Mouse (Mus musculus) neural tube, embryonic 12.5 days (tissue): ENCODE measurements around the gene Pik3r2. TPM values are rescaled to one million over a fixed set of nuclear protein-coding genes. Genes with fewer than 3 reads are reported as not detected.

ENCODE experiments used
- ATAC-seq: fragments of 200-750 bp; cut with Nextera tagmentation; 2 replicates; pipeline ENCODE4 v1.8.0; 2017; ENCODE audit warnings: low read depth, mild to moderate bottlenecking, moderate TSS enrichment, moderate library complexity; ENCODE audit not compliant: low FRiP score
- H3K27ac ChIP-seq: fragments of 300-500 bp; sonication (generic); 2 replicates; pipeline ENCODE4 v1.5.1; 2016
- H3K27me3 ChIP-seq: fragments of 300-500 bp; sonication (generic); replicated peaks from 2 replicates; pipeline ENCODE4 v1.6.1; 2016; ENCODE audit warnings: mild to moderate bottlenecking
- H3K36me3 ChIP-seq: fragments of 300-500 bp; sonication (generic); 2 replicates; pipeline ENCODE4 v1.6.1; 2016; ENCODE audit warnings: mild to moderate bottlenecking
- H3K4me1 ChIP-seq: fragments of 300-500 bp; sonication (generic); 2 replicates; pipeline ENCODE4 v1.6.1; 2016
- H3K4me2 ChIP-seq: fragments of 300-500 bp; sonication (generic); replicated peaks from 2 replicates; pipeline ENCODE4 v1.6.1; 2016; ENCODE audit warnings: mild to moderate bottlenecking
- H3K4me3 ChIP-seq: fragments of 300-500 bp; sonication (generic); 2 replicates; pipeline ENCODE4 v1.5.1; 2016
- H3K9ac ChIP-seq: fragments of 300-500 bp; sonication (generic); 2 replicates; pipeline ENCODE4 v1.6.1; 2016; ENCODE audit warnings: mild to moderate bottlenecking
- H3K9me3 ChIP-seq: fragments of 300-500 bp; sonication (generic); 2 replicates; pipeline ENCODE4 v1.6.1; 2016; ENCODE audit warnings: mild to moderate bottlenecking
- WGBS: fragments of 180-500 bp; shearing (Covaris S2); methylation state at CpG from one replicate; pipeline ENCODE4 v1.1.7; 2016; 5-methylcytosine and 5-hydroxymethylcytosine counted together
- polyA plus RNA-seq: library from polyadenylated mRNA; unstranded; fragments of >200 nt; fragmentation: Nextera tagmentation; extraction: Ambion mirVana; gene quantifications from 2 replicates; pipeline ENCODE4 v1.2.1, GENCODE M21; 2016

The Pik3r2 gene
- polyA plus RNA-seq, 1 experiment from 2014 or later: 84.0 TPM

- 38% methylated on average over 11 of the region's 11 CpGs for WGBS
- Histone ChIP-seq H3K9me3 (no peaks in the 10 kb centered on the region), H3K27ac (no peak overlapping the region), H3K4me3 (no peak overlapping the region), H3K9ac (no peak overlapping the region), H3K4me1 (peaks cover 20% of the 10 kb centered on the region), H3K4me2 (no peak overlapping the region; the same call in 1 of the 2 replicates), H3K27me3 (peaks cover 20% of the 10 kb centered on the region), H3K36me3 (peaks cover 12% of the 10 kb centered on the region)
- ATAC-seq: no peak
Measured at GRCm38 (mm10) chr8:70752000-70752764, 24.3 kb downstream of the Pik3r2 start.

GRCm38 (mm10) chr8:70750128-70750680 is 26.3 kb downstream of the Pik3r2 start:
- H3K9me3 ChIP-seq: no peaks in the 10 kb centered on the region
- no peak for ATAC-seq
- no peak overlapping the region for H3K4me2 ChIP-seq
- H3K4me3 ChIP-seq: no peak overlapping the region
- 88% methylated on average over 13 of the region's 13 CpGs for WGBS
- no peak overlapping the region for H3K9ac ChIP-seq
- no peak overlapping the region for H3K27ac ChIP-seq
- H3K36me3 ChIP-seq: no peaks in the 10 kb centered on the region
- peaks cover 9% of the 10 kb centered on the region for H3K4me1 ChIP-seq
- peaks cover 39% of the 10 kb centered on the region for H3K27me3 ChIP-seq

GRCm38 (mm10) chr8:70749097-70749674 is 27.3 kb downstream of the Pik3r2 start:
- no peak overlapping the region for H3K27ac ChIP-seq
- H3K4me1 ChIP-seq: peaks cover 7% of the 10 kb centered on the region; the same call in 1 of the 2 replicates
- H3K9me3 ChIP-seq: no peaks in the 10 kb centered on the region
- ATAC-seq: no peak
- H3K4me3 ChIP-seq: no peak overlapping the region
- H3K4me2 ChIP-seq: no peak overlapping the region
- H3K9ac ChIP-seq: no peak overlapping the region
- H3K27me3 ChIP-seq: peaks cover 49% of the 10 kb centered on the region
- H3K36me3 ChIP-seq: no peaks in the 10 kb centered on the region
- WGBS: 80% methylated on average over 19 of the region's 19 CpGs

GRCm38 (mm10) chr8:70748246-70749096 is 28.0 kb downstream of the Pik3r2 start:
- H3K4me2 ChIP-seq: no peak overlapping the region
- H3K4me1 ChIP-seq: peaks cover 14% of the 10 kb centered on the region
- 88% methylated on average over 23 of the region's 23 CpGs for WGBS
- no peaks in the 10 kb centered on the region for H3K36me3 ChIP-seq
- no peak overlapping the region for H3K4me3 ChIP-seq
- H3K27ac ChIP-seq: no peak overlapping the region
- no peaks in the 10 kb centered on the region for H3K9me3 ChIP-seq
- H3K9ac ChIP-seq: no peak overlapping the region
- ATAC-seq: no peak
- H3K27me3 ChIP-seq: peaks cover 57% of the 10 kb centered on the region

- WGBS: 85% methylated on average over 18 of the region's 18 CpGs
- no peak for ATAC-seq
- Histone ChIP-seq H3K4me1 (peaks cover 16% of the 10 kb centered on the region), H3K9ac (no peak overlapping the region), H3K4me3 (no peak overlapping the region), H3K27me3 (peaks cover 68% of the 10 kb centered on the region), H3K36me3 (no peaks in the 10 kb centered on the region), H3K27ac (no peak overlapping the region), H3K9me3 (no peaks in the 10 kb centered on the region), H3K4me2 (no peak overlapping the region)
Measured at GRCm38 (mm10) chr8:70747211-70747890, 29.2 kb downstream of the Pik3r2 start.

GRCm38 (mm10) chr8:70746676-70747075 is 29.8 kb downstream of the Pik3r2 start:
- Histone ChIP-seq H3K4me1 (peaks cover 16% of the 10 kb centered on the region), H3K27me3 (peaks cover 75% of the 10 kb centered on the region), H3K9me3 (no peaks in the 10 kb centered on the region), H3K4me3 (no peak overlapping the region), H3K27ac (no peak overlapping the region), H3K36me3 (no peaks in the 10 kb centered on the region), H3K9ac (no peak overlapping the region), H3K4me2 (no peak overlapping the region)
- WGBS: 79% methylated on average over 9 of the region's 9 CpGs
- no peak for ATAC-seq

GRCm38 (mm10) chr8:70745691-70746220 is 30.8 kb downstream of the Pik3r2 start:
- Histone ChIP-seq H3K27me3 (peaks cover 80% of the 10 kb centered on the region), H3K9ac (no peak overlapping the region), H3K27ac (no peak overlapping the region), H3K36me3 (no peaks in the 10 kb centered on the region), H3K4me1 (peaks cover 16% of the 10 kb centered on the region), H3K4me2 (no peak overlapping the region), H3K4me3 (no peak overlapping the region), H3K9me3 (no peaks in the 10 kb centered on the region)
- ATAC-seq: no peak
- 50% methylated on average over 19 of the region's 19 CpGs for WGBS

GRCm38 (mm10) chr8:70744806-70745205 is 31.7 kb downstream of the Pik3r2 start:
- ATAC-seq: no peak
- Histone ChIP-seq H3K4me2 (no peak overlapping the region), H3K27me3 (peaks cover 84% of the 10 kb centered on the region)

GRCm38 (mm10) chr8:70743656-70744590 is 32.6 kb downstream of the Pik3r2 start:
- peak overlapping the region; percentile 47 for H3K9ac ChIP-seq
- peaks cover 80% of the 10 kb centered on the region for H3K27me3 ChIP-seq
- 4% methylated on average over 48 of the region's 48 CpGs for WGBS
- H3K4me2 ChIP-seq: peak overlapping the region; percentile 57
- no peak overlapping the region for H3K27ac ChIP-seq
- H3K4me3 ChIP-seq: peak overlapping the region; percentile 27
- H3K9me3 ChIP-seq: no peaks in the 10 kb centered on the region
- H3K4me1 ChIP-seq: peaks cover 16% of the 10 kb centered on the region
- ATAC-seq: peak; percentile 52; the same call in 1 of the 2 replicates
- no peaks in the 10 kb centered on the region for H3K36me3 ChIP-seq

More at GRCm38 (mm10) chr8:70744806-70745205, 31.7 kb downstream of the Pik3r2 start:
- 63% methylated on average over 11 of the region's 11 CpGs for WGBS
- Histone ChIP-seq H3K36me3 (no peaks in the 10 kb centered on the region), H3K9me3 (no peaks in the 10 kb centered on the region), H3K27ac (no peak overlapping the region), H3K9ac (no peak overlapping the region), H3K4me1 (peaks cover 16% of the 10 kb centered on the region), H3K4me3 (no peak overlapping the region)

GRCm38 (mm10) chr8:70742981-70743655 is 33.4 kb downstream of the Pik3r2 start:
- peak overlapping the region; percentile 57 for H3K4me2 ChIP-seq
- ATAC-seq: peak; percentile 38
- no peak overlapping the region for H3K27ac ChIP-seq
- H3K9me3 ChIP-seq: no peaks in the 10 kb centered on the region
- 2% methylated on average over 38 of the region's 38 CpGs for WGBS
- H3K27me3 ChIP-seq: peaks cover 73% of the 10 kb centered on the region
- peak overlapping the region; percentile 47 for H3K9ac ChIP-seq
- H3K4me1 ChIP-seq: peaks cover 16% of the 10 kb centered on the region
- H3K36me3 ChIP-seq: no peaks in the 10 kb centered on the region
- H3K4me3 ChIP-seq: peak overlapping the region; percentile 27; the same call in 1 of the 2 replicates
